Mouse (Mus musculus) cerebellum, postnatal 25 days (tissue): ENCODE measurements around the gene Rbm39.
"Not testable (repeated sequence)": the region's sequence is repeated elsewhere in the genome, so short reads cannot be mapped to it uniquely, and the experiment has no call there.

Experiments
- DNase-seq, 2 experiments: peaks; one replicate each; pipeline ENCODE4 v3.0.0; 2021; ENCODE audit warnings: mixed read lengths in 2 of 2

Rbm39 gene

GRCm38 (mm10) chr2:156180094-156180821 lies at the start of gene Rbm39:
TSS of gene Rbm39 (minus strand) at chr2:156180238.
- peak; percentile 100 for DNase-seq

GRCm38 (mm10) chr2:156229171-156229570 lies 49.1 kb upstream of the Rbm39 start:
- no peak for DNase-seq

- DNase-seq = no peak
Measured at GRCm38 (mm10) chr2:156227689-156228088, 47.7 kb upstream of the Rbm39 start.

GRCm38 (mm10) chr2:156224043-156224442 lies 44.0 kb upstream of the Rbm39 start:
- DNase-seq = no peak

- DNase-seq = no peak
Measured at GRCm38 (mm10) chr2:156222100-156222499, 42.1 kb upstream of the Rbm39 start.

- no peak for DNase-seq
Measured at GRCm38 (mm10) chr2:156217786-156218185, 37.7 kb upstream of the Rbm39 start.

- peak in 1 of 2 experiments; percentile 50 for DNase-seq
Measured at GRCm38 (mm10) chr2:156203917-156204316, 23.9 kb upstream of the Rbm39 start.

- peak; percentile 75 to 84 for DNase-seq
Measured at GRCm38 (mm10) chr2:156202848-156203437, 22.9 kb upstream of the Rbm39 start.

- no peak for DNase-seq
Measured at GRCm38 (mm10) chr2:156201486-156201885, 21.4 kb upstream of the Rbm39 start.

- DNase-seq = no peak
Measured at GRCm38 (mm10) chr2:156199944-156200343, 19.9 kb upstream of the Rbm39 start.

GRCm38 (mm10) chr2:156197129-156197911 lies 17.3 kb upstream of the Rbm39 start:
- no peak for DNase-seq

- peak; percentile 99 to 100 for DNase-seq
Measured at GRCm38 (mm10) chr2:156196302-156197128, 16.5 kb upstream of the Rbm39 start, which contains the start of gene Phf20. TSS of gene Phf20 (plus strand) at chr2:156196466.

- no peak for DNase-seq
Measured at GRCm38 (mm10) chr2:156194571-156194970, 14.5 kb upstream of the Rbm39 start.

GRCm38 (mm10) chr2:156193066-156193862 lies 13.2 kb upstream of the Rbm39 start:
- DNase-seq = no peak

GRCm38 (mm10) chr2:156192068-156192467 lies 12.0 kb upstream of the Rbm39 start:
- no peak for DNase-seq

GRCm38 (mm10) chr2:156191540-156191939 lies 11.5 kb upstream of the Rbm39 start:
- no peak for DNase-seq

- no peak for DNase-seq
Measured at GRCm38 (mm10) chr2:156190004-156190896, 10.2 kb upstream of the Rbm39 start.

- DNase-seq = not testable (repeated sequence)
Measured at GRCm38 (mm10) chr2:156189241-156189640, 9.2 kb upstream of the Rbm39 start.

- no peak for DNase-seq
Measured at GRCm38 (mm10) chr2:156181592-156181991, 1.6 kb upstream of the Rbm39 start.

- DNase-seq = no peak
Measured at GRCm38 (mm10) chr2:156180824-156181590, 969 bp upstream of the Rbm39 start.
